Mouse (Mus musculus) T-helper 17 cell (primary cell): ENCODE data around the gene Zmynd8.

ENCODE experiments used
- in situ Hi-C, 2 experiments: fragments of 300-600 bp; cut with MboI, MseI; formaldehyde crosslinking; loops; 1 replicate in 1 of 2; 2 replicates in 1 of 2; pipeline ENCODE4 v1.15.1; 2025; ENCODE audit warnings: high pct_unique_total_duplicates in 2 of 2

Zmynd8 gene

GRCm38 (mm10) chr2:165898202-165899194 is at the start of gene Zmynd8:
TSS of gene Zmynd8 (minus strand) at chr2:165899016.
- in situ Hi-C loops, result no loop called here

DNA sequence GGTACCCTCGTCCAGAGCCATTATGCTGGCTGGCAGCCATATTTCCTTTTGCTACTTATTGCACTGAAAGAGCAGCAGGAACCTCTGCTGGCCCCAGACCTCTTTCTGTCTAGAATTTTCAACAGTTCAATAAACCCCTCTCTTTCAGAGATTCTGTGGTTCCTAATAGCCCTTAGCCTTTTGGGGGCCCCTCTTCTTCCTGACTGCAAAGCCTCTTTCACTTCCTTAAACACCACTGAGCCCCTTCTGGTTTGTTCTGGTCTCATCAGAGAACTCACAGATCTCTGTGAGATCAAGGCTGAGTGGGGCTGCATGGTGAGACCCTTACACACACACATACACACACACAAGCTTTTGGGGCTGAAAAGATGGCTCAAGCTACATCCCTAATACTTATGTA is 49.2 kb upstream of the Zmynd8 start:
- in situ Hi-C loops, result no loop called here

DNA sequence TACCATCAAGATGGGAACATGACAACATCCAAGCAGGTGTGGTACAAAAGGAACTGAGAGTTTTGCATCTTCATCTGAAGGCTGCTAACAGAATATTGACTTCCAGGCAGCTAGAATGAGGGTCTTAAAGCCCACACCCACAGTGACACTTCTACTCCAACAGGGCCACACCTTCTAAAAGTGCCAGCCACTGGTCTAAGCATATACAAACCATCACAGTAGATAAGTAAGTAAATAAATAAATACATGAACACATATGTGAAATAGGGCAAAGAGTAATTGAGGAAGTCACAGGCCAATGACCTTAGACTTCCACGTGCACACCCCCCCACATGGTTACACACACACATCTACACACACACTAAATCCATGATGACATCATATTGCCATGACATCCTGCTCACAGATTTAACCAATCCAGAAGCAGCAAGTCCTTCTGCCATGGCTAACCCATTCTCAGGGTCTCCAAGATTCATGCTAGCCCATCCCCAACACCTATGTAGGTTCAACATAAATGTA is 47.3 kb upstream of the Zmynd8 start:
- in situ Hi-C loops, result no loop called here

- in situ Hi-C loops, result no loop called here
Measured at GRCm38 (mm10) chr2:165944576-165945351, 45.9 kb upstream of the Zmynd8 start.

DNA sequence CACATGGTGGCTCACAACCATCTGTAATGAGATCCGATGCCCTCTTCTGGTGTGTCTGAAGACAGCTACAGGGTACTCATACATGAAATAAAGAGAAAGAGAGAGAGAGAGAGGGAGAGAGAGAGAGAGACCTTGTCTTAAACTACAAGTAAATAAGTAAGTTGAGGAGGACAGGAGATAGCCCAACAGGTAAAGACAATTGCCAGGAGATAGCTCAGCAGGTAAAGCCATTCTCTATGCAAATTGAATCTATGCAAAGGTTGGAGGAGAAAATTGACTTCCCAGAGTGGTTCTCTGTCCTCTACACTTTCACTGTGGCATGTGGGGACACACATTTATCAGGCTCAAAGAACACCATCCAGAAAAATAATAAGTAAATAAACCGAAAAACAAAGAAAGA is 44.3 kb upstream of the Zmynd8 start:
- in situ Hi-C loops, result no loop called here

- in situ Hi-C loops, result no loop called here
Measured at GRCm38 (mm10) chr2:165936106-165936505, 37.3 kb upstream of the Zmynd8 start.

DNA sequence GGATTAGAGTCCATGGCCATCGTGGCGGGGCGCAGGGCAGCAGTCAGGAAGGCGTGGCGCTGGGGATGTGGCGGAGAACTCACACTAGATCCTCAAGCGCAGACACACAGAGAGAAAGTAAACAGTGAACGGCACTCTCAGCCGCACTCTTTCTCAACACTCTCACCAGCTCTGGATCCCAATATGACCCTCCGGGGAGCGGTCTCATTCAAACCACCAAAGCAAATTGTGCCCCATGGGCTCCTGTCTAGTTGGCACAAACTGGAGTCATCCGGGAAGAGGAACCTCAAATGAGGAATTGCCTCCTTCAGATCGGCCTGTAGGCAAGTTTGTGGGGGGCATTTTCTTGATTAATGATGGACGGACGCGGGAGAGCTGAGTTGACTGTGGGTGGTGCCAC is 28.9 kb upstream of the Zmynd8 start:
- in situ Hi-C loops, result no loop called here

DNA sequence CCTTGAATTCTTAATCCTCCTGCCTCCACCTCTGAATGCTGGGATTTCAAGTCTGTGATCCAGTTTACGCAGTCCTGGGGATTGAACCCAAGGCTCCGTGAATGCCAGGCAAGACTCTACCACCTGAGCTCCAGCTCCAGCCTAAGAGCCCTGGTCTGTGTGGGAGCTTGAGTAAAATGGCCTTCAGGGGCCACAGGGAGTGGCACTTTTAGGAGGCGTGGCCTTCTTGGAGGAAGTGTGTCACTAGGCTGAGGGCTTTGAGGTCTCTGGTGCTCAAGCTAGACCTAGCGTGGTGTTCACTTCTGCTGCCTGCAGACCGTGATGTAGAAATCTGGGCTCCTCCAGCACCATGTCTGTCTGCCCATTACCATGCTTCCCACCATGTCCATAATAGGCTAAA is 27.4 kb upstream of the Zmynd8 start:
- in situ Hi-C loops, result no loop called here

- in situ Hi-C loops, result no loop called here
Measured at GRCm38 (mm10) chr2:165925144-165925543, 26.3 kb upstream of the Zmynd8 start.

DNA sequence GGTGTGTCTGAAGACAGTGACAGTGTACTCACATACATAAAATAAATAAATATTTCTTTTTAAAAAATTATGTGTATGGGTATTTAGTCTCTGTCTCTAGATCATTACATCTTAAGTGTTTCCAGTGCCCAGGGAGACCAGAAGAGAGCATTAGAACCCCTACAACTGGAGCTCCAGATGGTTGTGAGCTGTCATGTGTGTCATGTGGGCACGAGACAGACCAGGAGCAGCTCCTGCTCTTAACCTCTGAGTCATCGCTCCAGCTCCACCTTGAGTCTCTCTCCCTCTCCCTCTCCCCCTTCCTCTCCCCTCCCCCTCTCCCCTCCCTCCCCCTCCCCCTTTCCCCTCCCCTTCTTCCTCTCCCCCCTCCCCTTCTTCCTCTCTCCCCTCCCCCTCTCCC is 25.9 kb upstream of the Zmynd8 start:
- in situ Hi-C loops, result no loop called here

DNA sequence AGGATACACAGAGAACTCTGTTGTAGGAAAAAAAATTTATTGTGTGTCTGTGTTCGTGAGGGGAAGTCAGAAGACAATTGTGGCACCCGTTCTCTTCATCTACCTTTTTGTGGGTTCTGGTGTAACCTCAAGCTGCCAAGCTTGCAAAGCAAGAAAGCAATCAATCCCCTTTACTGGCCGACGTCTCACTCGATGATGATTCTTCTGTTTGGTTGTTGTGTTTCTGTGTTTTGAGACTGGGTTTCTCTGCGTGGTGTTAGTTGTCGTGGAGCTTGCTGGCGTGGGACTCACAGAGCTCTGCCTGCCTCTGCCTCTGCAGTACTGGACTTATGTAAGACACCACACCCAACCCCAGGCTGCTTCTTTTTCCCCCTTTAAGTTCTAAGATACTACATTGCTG is 24.9 kb upstream of the Zmynd8 start:
- in situ Hi-C loops, result no loop called here

- in situ Hi-C loops, result no loop called here
Measured at GRCm38 (mm10) chr2:165922994-165923393, 24.2 kb upstream of the Zmynd8 start.

DNA sequence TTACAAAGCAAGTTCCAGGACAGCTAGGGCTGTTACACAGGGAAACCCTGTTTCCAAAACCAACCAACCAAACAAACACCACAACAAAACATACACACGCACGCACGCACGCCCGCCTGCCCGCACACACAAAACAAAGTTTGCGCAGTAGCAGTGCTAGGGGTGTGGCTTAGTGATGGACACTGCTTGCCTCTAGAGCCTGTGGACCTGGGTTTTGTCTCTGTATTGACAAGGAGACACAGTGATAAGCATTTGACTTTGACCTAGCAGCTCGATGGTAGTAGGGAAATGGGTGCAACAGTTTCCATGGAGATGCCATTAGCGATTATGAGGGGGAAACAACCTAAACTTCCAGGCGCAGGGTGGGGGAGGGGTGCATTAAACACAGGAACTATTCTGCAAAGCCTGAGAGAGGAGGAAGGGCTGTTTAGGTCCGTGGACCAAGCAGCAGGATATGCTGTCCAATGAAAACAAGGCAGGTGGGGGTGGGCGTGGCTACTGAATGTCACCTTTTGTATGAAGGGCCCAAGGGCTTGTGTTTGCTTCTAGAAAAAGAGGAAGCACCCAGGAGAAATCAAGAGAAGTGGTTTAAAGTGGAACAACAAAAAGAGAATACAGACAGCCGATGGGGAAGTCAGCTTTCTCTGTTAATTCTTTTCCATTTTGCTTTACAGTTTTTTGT is 23.4 kb upstream of the Zmynd8 start:
- in situ Hi-C loops, result no loop called here

DNA sequence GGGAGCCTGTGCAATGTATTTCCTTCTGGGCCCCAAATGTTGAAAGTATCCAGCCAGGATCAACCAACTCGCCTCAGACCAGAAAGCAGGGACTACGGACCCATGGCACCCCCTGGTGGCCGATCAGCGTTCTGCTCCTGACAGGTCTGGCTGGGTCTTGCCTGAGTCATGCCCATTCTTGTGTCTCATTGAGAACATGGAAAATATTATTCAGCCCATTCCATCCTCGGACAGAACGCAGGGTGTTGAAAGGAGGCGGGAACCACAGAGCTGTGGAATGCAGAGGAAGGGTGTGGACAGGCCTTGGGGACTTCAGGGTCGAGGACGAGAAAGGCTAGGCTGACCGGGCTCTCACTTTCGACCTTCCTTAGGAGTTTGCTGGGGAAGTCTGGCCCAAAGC is 15.5 kb upstream of the Zmynd8 start:
- in situ Hi-C loops, result loop anchor here (5.0 kb wide), 2 partner anchors 92 to 102 kb away; no protein-coding TSS in a partner anchor

GRCm38 (mm10) chr2:165913073-165913472 is 14.3 kb upstream of the Zmynd8 start:
- in situ Hi-C loops, result loop anchor here (5.0 kb wide), 2 partner anchors 91 to 101 kb away; no protein-coding TSS in a partner anchor

DNA sequence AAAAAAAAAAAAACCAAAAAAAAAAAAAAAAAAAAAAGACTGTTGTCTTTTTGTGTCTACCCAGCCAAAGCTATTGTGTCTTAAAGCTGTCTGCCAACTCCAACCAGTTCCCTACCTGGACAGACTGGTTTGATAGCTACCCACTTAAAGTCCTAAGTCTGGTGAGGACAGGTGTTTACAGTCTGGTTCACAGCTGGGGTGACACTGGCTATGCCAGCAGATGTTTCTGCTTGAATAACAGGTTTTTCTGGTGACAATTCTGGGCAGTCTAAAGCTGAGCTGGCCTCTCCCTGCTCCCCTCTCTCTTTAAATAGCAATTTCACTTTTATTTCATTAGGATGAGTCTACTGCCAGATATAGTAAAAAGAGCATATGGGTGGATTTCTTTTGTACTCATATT is 10.9 kb upstream of the Zmynd8 start:
- in situ Hi-C loops, result loop anchor here (5.0 kb wide), 2 partner anchors 87 to 97 kb away; no protein-coding TSS in a partner anchor

DNA sequence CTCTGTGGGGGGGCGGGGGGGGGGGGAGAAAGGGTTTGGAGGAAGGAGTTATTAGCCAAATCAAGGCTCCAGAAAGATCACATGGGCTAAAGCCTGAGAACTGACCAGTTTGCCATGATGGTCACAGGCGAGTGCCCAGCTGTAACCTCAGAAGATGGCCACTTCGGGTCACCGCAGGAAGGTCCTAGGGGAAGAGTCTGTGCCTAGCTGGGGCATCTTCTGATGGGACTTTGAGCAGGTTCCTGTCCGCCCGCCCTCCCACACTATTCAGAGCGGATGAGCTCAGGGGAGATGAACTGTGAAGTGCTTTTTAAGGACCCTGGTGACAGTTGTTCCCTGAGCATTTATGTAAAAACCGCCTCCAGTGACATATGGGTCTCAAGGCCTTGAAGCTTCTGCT is 8.4 kb upstream of the Zmynd8 start:
- in situ Hi-C loops, result no loop called here

GRCm38 (mm10) chr2:165906332-165906945 is 7.6 kb upstream of the Zmynd8 start:
- in situ Hi-C loops, result no loop called here

GRCm38 (mm10) chr2:165901127-165901384 is 2.2 kb upstream of the Zmynd8 start:
- in situ Hi-C loops, result no loop called here

DNA sequence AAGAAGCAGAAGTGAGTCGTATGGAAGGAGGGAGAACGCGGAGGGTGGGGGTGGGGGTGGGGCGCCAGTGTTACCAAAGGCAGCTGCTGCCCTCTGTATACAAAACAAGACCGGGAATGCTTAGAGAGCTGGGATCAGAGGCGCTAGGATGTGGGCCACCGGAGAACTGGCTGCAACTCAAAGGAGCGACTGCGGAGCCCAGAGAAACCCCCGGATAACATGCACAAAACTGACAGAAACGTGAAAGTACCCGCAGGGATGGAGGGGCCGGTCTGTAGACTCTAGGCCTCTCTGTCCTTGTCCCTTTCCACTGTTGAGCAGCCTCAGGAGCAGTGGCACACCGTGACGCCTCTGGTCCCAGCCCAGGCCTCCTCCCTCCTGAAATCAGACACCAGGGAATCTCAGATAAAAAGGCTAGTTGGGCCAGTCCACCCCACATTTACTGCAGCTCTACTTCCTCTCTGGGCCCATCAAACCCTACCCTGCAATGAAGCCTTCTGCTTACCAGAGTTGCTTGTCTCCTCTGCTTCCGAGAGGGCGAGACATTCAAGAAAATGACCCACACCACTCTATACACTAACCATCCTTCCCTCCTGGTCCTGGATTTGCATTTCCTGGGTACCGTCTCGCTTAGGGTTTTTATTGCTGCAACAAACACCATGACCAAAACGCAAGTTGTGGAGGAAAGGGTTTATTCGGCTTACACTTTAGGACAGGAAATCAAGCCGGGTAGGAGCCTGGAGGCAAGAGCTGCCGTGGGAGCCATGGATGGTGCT is 1.7 kb upstream of the Zmynd8 start:
- in situ Hi-C loops, result no loop called here

DNA sequence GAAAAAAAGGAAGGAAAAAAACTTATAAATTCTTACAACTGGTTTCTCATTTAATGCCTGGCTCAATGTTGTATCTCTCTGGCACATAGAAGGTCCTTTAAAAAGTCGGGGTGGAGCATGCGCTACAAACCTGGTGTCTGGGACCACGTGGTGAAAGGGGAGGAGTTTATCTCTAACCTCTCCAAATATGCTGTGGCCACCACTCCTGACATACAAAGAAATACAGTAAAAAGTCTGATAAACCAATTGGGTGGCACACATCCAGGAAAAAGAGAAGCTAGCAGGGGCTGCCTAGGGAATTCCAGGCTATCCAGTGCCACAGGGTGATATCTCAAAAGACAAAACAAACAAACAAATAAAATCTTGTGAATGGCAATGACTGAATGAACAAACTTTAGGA is 1.1 kb upstream of the Zmynd8 start:
- in situ Hi-C loops, result no loop called here
